Mouse (Mus musculus): ENCODE measurements around the gene Cdk8. TPM values are rescaled to one million over a fixed set of nuclear protein-coding genes. Genes with fewer than 3 reads are reported as not detected.
"Not testable (repeated sequence)": the region's sequence is repeated elsewhere in the genome, so short reads cannot be mapped to it uniquely, and the experiment has no call there.

The Cdk8 gene
- total RNA-seq (2015; ENCODE audit: low replicate concordance) (39.6 and 51.6 TPM in 2 replicates), total RNA-seq (2017; ENCODE audit: low replicate concordance) (50.6 and 66.1 TPM in 2 replicates)

GRCm38 (mm10) chr5:146230864-146231654 is at the start of gene Cdk8:
Cdk8 (plus strand) TSS chr5:146231230.
- ATAC-seq (replicated peaks; ENCODE audit: low FRiP score, poor library complexity, severe bottlenecking), result peak; percentile 90

- ATAC-seq (replicated peaks; ENCODE audit: low FRiP score, poor library complexity, severe bottlenecking), result not testable (repeated sequence)
Measured at GRCm38 (mm10) chr5:146185204-146185603, 45.8 kb upstream of the Cdk8 start, which contains the start of gene 1700001J03Rik. 1700001J03Rik (minus strand) TSS chr5:146185304.

GRCm38 (mm10) chr5:146187441-146187840 is 43.6 kb upstream of the Cdk8 start:
- ATAC-seq (replicated peaks; ENCODE audit: low FRiP score, poor library complexity, severe bottlenecking), result not testable (repeated sequence)

GRCm38 (mm10) chr5:146188144-146188543 is 42.9 kb upstream of the Cdk8 start:
- ATAC-seq (replicated peaks; ENCODE audit: low FRiP score, poor library complexity, severe bottlenecking), result peak; percentile 41

GRCm38 (mm10) chr5:146188712-146189111 is 42.3 kb upstream of the Cdk8 start:
- no peak for ATAC-seq (replicated peaks; ENCODE audit: low FRiP score, poor library complexity, severe bottlenecking)

GRCm38 (mm10) chr5:146190093-146190492 is 40.9 kb upstream of the Cdk8 start:
- ATAC-seq (replicated peaks; ENCODE audit: low FRiP score, poor library complexity, severe bottlenecking), result no peak

GRCm38 (mm10) chr5:146190501-146191269 is 40.3 kb upstream of the Cdk8 start:
- no peak for ATAC-seq (replicated peaks; ENCODE audit: low FRiP score, poor library complexity, severe bottlenecking)

GRCm38 (mm10) chr5:146193360-146193759 is 37.7 kb upstream of the Cdk8 start:
- ATAC-seq (replicated peaks; ENCODE audit: low FRiP score, poor library complexity, severe bottlenecking), result no peak

GRCm38 (mm10) chr5:146199073-146199472 is 32.0 kb upstream of the Cdk8 start:
- ATAC-seq (replicated peaks; ENCODE audit: low FRiP score, poor library complexity, severe bottlenecking), result no peak

GRCm38 (mm10) chr5:146199540-146199939 is 31.5 kb upstream of the Cdk8 start:
- ATAC-seq (replicated peaks; ENCODE audit: low FRiP score, poor library complexity, severe bottlenecking), result no peak

- no peak for ATAC-seq (replicated peaks; ENCODE audit: low FRiP score, poor library complexity, severe bottlenecking)
Measured at GRCm38 (mm10) chr5:146200580-146200979, 30.4 kb upstream of the Cdk8 start.

GRCm38 (mm10) chr5:146203921-146204320 is 27.1 kb upstream of the Cdk8 start:
- no peak for ATAC-seq (replicated peaks; ENCODE audit: low FRiP score, poor library complexity, severe bottlenecking)

- ATAC-seq (replicated peaks; ENCODE audit: low FRiP score, poor library complexity, severe bottlenecking), result no peak
Measured at GRCm38 (mm10) chr5:146205537-146205936, 25.5 kb upstream of the Cdk8 start.

GRCm38 (mm10) chr5:146220501-146220878 is 10.5 kb upstream of the Cdk8 start:
- ATAC-seq (replicated peaks; ENCODE audit: low FRiP score, poor library complexity, severe bottlenecking), result peak; percentile 84

- peak; percentile 100 for ATAC-seq (replicated peaks; ENCODE audit: low FRiP score, poor library complexity, severe bottlenecking)
Measured at GRCm38 (mm10) chr5:146220879-146221714, 9.9 kb upstream of the Cdk8 start, which contains the start of gene Rnf6. Rnf6 (minus strand) TSS chr5:146221555.

- no peak for ATAC-seq (replicated peaks; ENCODE audit: low FRiP score, poor library complexity, severe bottlenecking)
Measured at GRCm38 (mm10) chr5:146221722-146222121, 9.3 kb upstream of the Cdk8 start.

GRCm38 (mm10) chr5:146223786-146224185 is 7.2 kb upstream of the Cdk8 start:
- ATAC-seq (replicated peaks; ENCODE audit: low FRiP score, poor library complexity, severe bottlenecking), result no peak

GRCm38 (mm10) chr5:146227496-146227895 is 3.5 kb upstream of the Cdk8 start:
- ATAC-seq (replicated peaks; ENCODE audit: low FRiP score, poor library complexity, severe bottlenecking), result no peak

- no peak for ATAC-seq (replicated peaks; ENCODE audit: low FRiP score, poor library complexity, severe bottlenecking)
Measured at GRCm38 (mm10) chr5:146229869-146230650, 970 bp upstream of the Cdk8 start.
